Mouse (Mus musculus): ENCODE results near the gene Fa2h. TPM values are rescaled to one million over a fixed set of nuclear protein-coding genes. Genes with fewer than 3 reads are reported as not detected.
"Not testable (repeated sequence)": the region's sequence is repeated elsewhere in the genome, so short reads cannot be mapped to it uniquely, and the experiment has no call there.

Fa2h gene
- polyA plus RNA-seq, 1 experiment from 2014 or later = 0.10 TPM

DNA sequence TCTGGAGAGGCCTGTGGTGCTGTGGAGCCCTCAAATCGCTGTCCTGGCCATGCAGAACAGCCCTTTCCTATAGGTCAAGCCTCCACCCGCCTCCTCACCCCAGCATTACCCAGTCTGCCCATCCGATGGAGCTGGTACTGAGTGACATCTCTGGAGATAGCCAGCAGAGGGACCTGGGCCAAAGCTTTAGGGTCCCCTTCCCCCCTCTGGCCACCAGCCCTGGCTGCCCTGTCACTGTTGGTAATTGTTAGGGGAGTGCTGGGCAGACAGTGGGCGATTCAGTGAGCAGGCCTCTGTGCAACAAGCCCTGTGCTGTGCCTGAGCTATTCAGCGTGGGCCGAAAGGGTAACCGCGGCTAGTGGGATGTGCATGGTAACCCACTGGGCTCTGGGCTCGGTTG is 40.1 kb downstream of the Fa2h start:
- no peak overlapping the region for H3K4me2 ChIP-seq (replicated peaks)
- 77% methylated on average over 9 of the region's 9 CpGs for WGBS
- no peak overlapping the region for H3K9ac ChIP-seq
- no peaks in the 10 kb centered on the region for H3K27me3 ChIP-seq
- H3K4me1 ChIP-seq = no peaks in the 10 kb centered on the region
- no peak overlapping the region for H3K27ac ChIP-seq
- H3K36me3 ChIP-seq = no peaks in the 10 kb centered on the region
- no peaks in the 10 kb centered on the region for H3K9me3 ChIP-seq
- no peak for ATAC-seq (ENCODE audit: insufficient number of reproducible peaks, insufficient read depth, low FRiP score, low TSS enrichment)
- no peak overlapping the region for H3K4me3 ChIP-seq

- no peaks in the 10 kb centered on the region for H3K9me3 ChIP-seq
- no peak for ATAC-seq (ENCODE audit: insufficient number of reproducible peaks, insufficient read depth, low FRiP score, low TSS enrichment)
- H3K4me1 ChIP-seq = no peaks in the 10 kb centered on the region
- no peaks in the 10 kb centered on the region for H3K27me3 ChIP-seq
- no peak overlapping the region for H3K27ac ChIP-seq
- no peak overlapping the region for H3K9ac ChIP-seq
- H3K4me3 ChIP-seq = no peak overlapping the region
- WGBS = 91% methylated on average over 5 of the region's 5 CpGs
- H3K4me2 ChIP-seq (replicated peaks) = no peak overlapping the region
- no peaks in the 10 kb centered on the region for H3K36me3 ChIP-seq
Measured at GRCm38 (mm10) chr8:111352289-111352688, 41.3 kb downstream of the Fa2h start.

DNA sequence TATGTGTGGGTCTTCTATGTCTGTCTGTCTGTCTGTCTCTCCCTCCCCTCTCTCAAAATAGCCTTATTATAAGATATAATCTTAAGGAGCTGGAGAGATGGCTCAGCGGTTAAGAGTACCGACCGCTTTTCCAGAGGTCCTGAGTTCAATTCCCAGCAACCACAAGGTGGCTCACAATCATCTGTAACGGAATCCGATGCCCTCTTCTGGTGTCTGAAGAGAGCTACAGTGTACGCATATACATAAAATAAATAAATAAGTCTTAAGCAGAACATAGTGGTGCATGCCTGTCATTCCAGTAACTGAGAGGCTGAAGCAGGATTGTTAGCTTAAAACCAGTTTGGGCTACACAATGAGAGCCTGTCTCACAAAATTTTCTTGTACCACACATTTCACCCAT is 43.0 kb downstream of the Fa2h start:
- no peak for ATAC-seq (ENCODE audit: insufficient number of reproducible peaks, insufficient read depth, low FRiP score, low TSS enrichment)
- no peaks in the 10 kb centered on the region for H3K4me1 ChIP-seq
- WGBS = 86% methylated on average over 6 of the region's 6 CpGs

GRCm38 (mm10) chr8:111343225-111343624 is 50.4 kb downstream of the Fa2h start:
- Histone ChIP-seq H3K27me3 (peaks cover 10% of the 10 kb centered on the region), H3K27ac (no peak overlapping the region), H3K36me3 (no peaks in the 10 kb centered on the region), H3K4me3 (no peak overlapping the region), H3K4me2 (replicated peaks) (no peak overlapping the region), H3K4me1 (no peaks in the 10 kb centered on the region), H3K9me3 (no peaks in the 10 kb centered on the region), H3K9ac (no peak overlapping the region)
- 13% methylated on average over 5 of the region's 5 CpGs for WGBS
- no peak for ATAC-seq (ENCODE audit: insufficient number of reproducible peaks, insufficient read depth, low FRiP score, low TSS enrichment)

More for the DNA sequence above, 43.0 kb downstream of the Fa2h start:
- Histone ChIP-seq H3K4me3 (no peak overlapping the region), H3K36me3 (no peaks in the 10 kb centered on the region), H3K9ac (no peak overlapping the region), H3K27me3 (no peaks in the 10 kb centered on the region), H3K27ac (no peak overlapping the region), H3K9me3 (no peaks in the 10 kb centered on the region), H3K4me2 (replicated peaks) (no peak overlapping the region)

GRCm38 (mm10) chr8:111340186-111340585 is 53.4 kb downstream of the Fa2h start:
- ATAC-seq (ENCODE audit: insufficient number of reproducible peaks, insufficient read depth, low FRiP score, low TSS enrichment) = no peak
- Histone ChIP-seq H3K4me1 (peaks cover 12% of the 10 kb centered on the region; the same call in 1 of the 2 replicates), H3K27me3 (peaks cover 20% of the 10 kb centered on the region), H3K4me3 (no peak overlapping the region), H3K27ac (no peak overlapping the region), H3K9me3 (no peaks in the 10 kb centered on the region), H3K4me2 (replicated peaks) (no peak overlapping the region), H3K9ac (no peak overlapping the region), H3K36me3 (no peaks in the 10 kb centered on the region)
- WGBS = 79% methylated on average over 3 of the region's 3 CpGs

DNA sequence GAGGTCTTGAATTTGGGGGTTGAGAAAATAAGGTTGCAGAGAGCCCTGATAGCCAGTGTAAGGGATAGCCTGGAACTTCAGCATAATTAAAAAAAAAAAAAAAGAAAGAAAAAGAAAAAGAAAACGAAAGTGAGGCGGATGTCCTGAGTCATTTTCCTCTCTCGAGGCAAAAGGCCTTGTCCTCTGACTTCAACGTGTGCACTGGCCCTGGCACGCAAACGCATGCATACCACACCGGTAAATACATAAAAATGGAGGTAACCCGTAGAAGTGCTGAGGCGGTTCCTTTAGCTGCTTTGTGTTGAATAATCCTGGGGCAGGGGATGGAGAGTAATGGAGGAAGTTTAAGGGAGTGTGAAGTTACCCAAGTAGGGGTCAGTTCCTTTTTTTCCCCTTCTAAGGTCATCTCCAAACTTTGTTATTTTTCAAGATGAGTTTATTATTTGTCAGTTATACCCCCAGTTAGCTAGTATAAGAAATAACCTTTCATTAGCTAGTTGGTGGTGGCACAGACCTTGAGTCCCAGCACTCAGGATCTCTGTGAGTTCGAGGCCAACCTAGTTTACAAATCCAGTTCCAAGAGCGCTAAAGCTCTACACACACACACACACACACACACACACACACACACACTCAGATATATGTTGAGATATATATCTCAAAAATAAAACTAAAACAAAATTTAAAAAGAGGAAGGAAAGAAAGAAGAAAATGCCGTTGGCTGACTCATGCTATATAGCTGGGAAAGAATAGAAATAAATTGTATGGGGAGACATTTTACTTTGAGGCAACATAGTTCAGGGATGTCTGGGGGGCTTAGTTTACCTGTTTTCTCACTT is 55.0 kb downstream of the Fa2h start:
- Histone ChIP-seq H3K9ac (no peak overlapping the region), H3K4me2 (replicated peaks) (peak overlapping the region; percentile 72), H3K4me1 (peaks cover 12% of the 10 kb centered on the region; the same call in 1 of the 2 replicates), H3K36me3 (no peaks in the 10 kb centered on the region), H3K27me3 (peaks cover 20% of the 10 kb centered on the region), H3K9me3 (no peaks in the 10 kb centered on the region), H3K27ac (no peak overlapping the region), H3K4me3 (peak overlapping the region; percentile 35; the same call in 1 of the 2 replicates)
- no peak for ATAC-seq (ENCODE audit: insufficient number of reproducible peaks, insufficient read depth, low FRiP score, low TSS enrichment)
- WGBS = 41% methylated on average over 12 of the region's 12 CpGs

DNA sequence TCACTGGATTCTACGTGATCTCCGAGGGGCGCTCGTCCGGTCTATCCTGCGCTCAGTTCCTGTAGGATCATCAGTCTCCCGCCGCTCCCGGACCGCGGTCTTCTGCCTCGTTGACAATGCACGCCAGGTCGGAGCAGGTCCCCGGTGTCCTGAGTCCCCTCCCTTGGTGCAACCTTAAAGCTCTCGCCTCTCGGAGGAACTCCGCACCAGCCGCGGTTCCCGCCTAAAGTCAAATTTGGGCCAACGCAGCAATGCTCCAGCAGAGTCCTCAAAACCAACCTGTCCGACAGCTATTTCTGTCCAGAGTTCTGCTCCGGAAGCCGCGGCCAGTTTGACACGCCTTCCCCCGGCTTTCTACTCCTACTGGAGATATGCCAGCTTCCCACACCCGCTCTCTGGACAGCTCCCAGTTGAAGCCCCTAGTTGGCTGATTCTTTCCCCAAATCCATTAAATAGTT is 55.7 kb downstream of the Fa2h start, which contains the start of gene Mlkl:
Mlkl (minus strand) TSS at position 288 of the 458 bp plus-strand sequence.
- Histone ChIP-seq H3K9me3 (no peaks in the 10 kb centered on the region), H3K36me3 (no peaks in the 10 kb centered on the region), H3K27ac (no peak within 1 kb of the TSS), H3K4me2 (replicated peaks) (peak within 1 kb of the TSS; percentile 72), H3K27me3 (peaks cover 20% of the 10 kb centered on the region), H3K4me3 (peak within 1 kb of the TSS; percentile 35), H3K9ac (no peak within 1 kb of the TSS), H3K4me1 (peaks cover 12% of the 10 kb centered on the region; the same call in 1 of the 2 replicates)
- 1% methylated on average over 29 of the region's 29 CpGs for WGBS
- no peak for ATAC-seq (ENCODE audit: insufficient number of reproducible peaks, insufficient read depth, low FRiP score, low TSS enrichment)

DNA sequence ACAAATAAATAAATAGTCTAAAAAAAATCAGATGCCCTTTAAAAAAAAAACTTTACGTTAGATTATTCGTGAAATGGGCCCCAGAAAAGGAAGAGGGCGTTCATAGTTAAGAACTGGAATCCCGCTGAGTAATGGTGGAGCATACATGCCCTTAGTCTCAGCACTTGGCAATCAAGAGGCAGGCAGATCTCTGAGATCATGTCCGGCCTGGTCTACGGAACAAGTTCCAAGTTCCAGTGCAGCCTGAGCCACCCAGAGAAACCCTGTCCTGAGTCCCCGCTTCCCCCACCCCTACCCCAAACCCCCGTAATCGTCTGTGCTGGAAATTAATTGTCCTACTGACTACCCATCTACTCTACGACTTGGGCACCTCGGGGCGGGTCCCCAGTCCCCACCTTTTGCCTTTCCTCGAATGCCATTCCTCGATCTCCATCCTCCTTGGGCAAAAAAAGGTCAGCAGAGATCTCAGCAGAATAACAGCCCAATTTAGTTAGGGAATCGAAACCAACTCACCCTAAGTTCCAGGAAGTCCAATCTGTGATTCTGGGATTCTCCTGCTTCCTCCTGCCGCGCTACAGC is 56.2 kb downstream of the Fa2h start:
- Histone ChIP-seq H3K36me3 (no peaks in the 10 kb centered on the region), H3K9ac (no peak overlapping the region), H3K4me2 (replicated peaks) (peak overlapping the region; percentile 72), H3K27me3 (peaks cover 20% of the 10 kb centered on the region), H3K27ac (no peak overlapping the region), H3K4me1 (peaks cover 12% of the 10 kb centered on the region; the same call in 1 of the 2 replicates), H3K4me3 (peak overlapping the region; percentile 35), H3K9me3 (no peaks in the 10 kb centered on the region)
- ATAC-seq (ENCODE audit: insufficient number of reproducible peaks, insufficient read depth, low FRiP score, low TSS enrichment) = no peak
- WGBS = 31% methylated on average over 17 of the region's 17 CpGs

DNA sequence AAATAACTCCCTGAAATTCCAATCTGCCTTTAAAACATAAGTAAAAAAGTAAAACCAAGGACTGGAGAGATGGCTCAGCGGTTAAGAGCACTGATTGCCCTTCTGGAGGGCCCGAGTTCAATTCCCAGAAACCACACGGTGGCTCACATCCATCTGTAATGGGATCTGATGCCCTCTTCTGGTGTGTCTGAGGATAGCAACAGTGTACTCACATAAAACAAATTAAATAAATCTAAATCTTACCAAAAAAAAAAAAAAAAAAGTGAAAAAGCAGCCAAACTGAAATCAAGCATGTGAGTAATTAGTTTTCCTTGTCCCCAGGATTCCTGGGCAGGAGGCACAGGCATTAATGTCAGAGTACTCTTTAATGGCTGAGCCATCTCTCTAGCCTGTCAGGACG is 56.9 kb downstream of the Fa2h start:
- 80% methylated on average over 4 of the region's 4 CpGs for WGBS
- no peaks in the 10 kb centered on the region for H3K9me3 ChIP-seq
- H3K4me3 ChIP-seq = no peak overlapping the region
- H3K9ac ChIP-seq = no peak overlapping the region
- no peak for ATAC-seq (ENCODE audit: insufficient number of reproducible peaks, insufficient read depth, low FRiP score, low TSS enrichment)
- H3K27ac ChIP-seq = no peak overlapping the region
- no peaks in the 10 kb centered on the region for H3K36me3 ChIP-seq
- H3K4me2 ChIP-seq (replicated peaks) = no peak overlapping the region
- peaks cover 20% of the 10 kb centered on the region for H3K27me3 ChIP-seq
- H3K4me1 ChIP-seq = peaks cover 12% of the 10 kb centered on the region; the same call in 1 of the 2 replicates

DNA sequence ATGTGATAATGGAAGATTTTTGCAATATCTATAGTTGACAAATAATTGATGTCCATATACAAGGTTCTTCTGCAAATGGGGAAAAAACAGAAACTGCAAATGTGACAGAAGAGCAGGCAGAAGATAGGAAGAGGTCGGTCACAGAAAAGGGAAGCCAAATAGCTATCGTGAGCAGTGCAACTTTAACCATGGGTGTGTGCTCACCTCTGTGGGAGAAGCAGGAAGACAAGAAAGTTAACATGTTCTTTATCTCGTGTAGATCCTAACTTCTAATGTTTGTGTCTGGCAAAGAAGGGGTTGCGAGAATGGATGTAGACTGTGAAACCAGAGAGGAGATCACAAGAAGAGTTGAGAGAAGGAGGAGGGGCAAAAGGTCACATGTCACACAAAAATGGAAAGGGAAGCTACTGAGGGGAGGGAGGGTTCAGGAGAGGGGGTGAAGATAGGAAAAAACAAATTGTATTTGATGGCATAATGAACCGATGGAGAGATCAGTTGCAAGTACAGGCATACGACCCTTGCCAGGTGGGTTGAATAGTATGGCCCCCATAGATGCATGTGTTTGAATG is 68.3 kb downstream of the Fa2h start:
- Histone ChIP-seq H3K4me1 (no peaks in the 10 kb centered on the region), H3K36me3 (no peaks in the 10 kb centered on the region), H3K9me3 (no peaks in the 10 kb centered on the region), H3K4me3 (no peak overlapping the region), H3K27me3 (no peaks in the 10 kb centered on the region), H3K4me2 (replicated peaks) (no peak overlapping the region), H3K9ac (no peak overlapping the region), H3K27ac (no peak overlapping the region)
- no peak for ATAC-seq (ENCODE audit: insufficient number of reproducible peaks, insufficient read depth, low FRiP score, low TSS enrichment)
- 76% methylated on average over 6 of the region's 6 CpGs for WGBS

DNA sequence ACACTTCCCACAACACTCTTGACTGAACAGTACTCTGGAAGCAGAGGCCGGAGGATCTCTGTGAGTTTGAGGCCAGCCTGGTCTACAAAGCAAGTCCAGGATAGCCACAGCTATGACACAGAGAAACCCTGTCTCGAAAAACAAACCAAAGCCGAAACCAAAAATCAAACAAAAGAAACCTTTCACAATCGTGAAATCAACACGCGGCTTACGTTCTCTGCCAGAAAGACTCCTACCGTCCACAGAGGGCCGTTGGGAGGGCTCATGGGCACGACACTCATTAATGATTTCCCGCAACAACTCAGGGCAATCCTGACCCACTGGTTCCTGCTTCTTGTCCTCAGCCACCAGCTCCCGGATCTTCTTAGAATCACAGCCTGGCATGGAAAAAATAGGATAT is 78.9 kb downstream of the Fa2h start:
- ATAC-seq (ENCODE audit: insufficient number of reproducible peaks, insufficient read depth, low FRiP score, low TSS enrichment) = no peak
- H3K27ac ChIP-seq = no peak overlapping the region
- H3K36me3 ChIP-seq = no peaks in the 10 kb centered on the region
- 87% methylated on average over 12 of the region's 12 CpGs for WGBS
- no peak overlapping the region for H3K9ac ChIP-seq
- no peaks in the 10 kb centered on the region for H3K27me3 ChIP-seq
- H3K4me2 ChIP-seq (replicated peaks) = no peak overlapping the region
- no peaks in the 10 kb centered on the region for H3K9me3 ChIP-seq
- no peaks in the 10 kb centered on the region for H3K4me1 ChIP-seq
- H3K4me3 ChIP-seq = no peak overlapping the region

- ATAC-seq (ENCODE audit: insufficient number of reproducible peaks, insufficient read depth, low FRiP score, low TSS enrichment); H3K9ac ChIP-seq; H3K27ac ChIP-seq; H3K4me1 ChIP-seq; H3K4me2 ChIP-seq (replicated peaks); H3K9me3 ChIP-seq; H3K4me3 ChIP-seq; H3K36me3 ChIP-seq; H3K27me3 ChIP-seq: not testable (repeated sequence)
- 95% methylated on average over 6 of the region's 6 CpGs for WGBS
Measured at GRCm38 (mm10) chr8:111313961-111314360, 79.7 kb downstream of the Fa2h start.
